Mouse (Mus musculus): Measurements from ENCODE around the gene Wwtr1.

GRCm38 (mm10) chr3:57527154-57527553 lies 48.6 kb downstream of the Wwtr1 start:
- TF ChIP-seq CTCF (IDR thresholded peaks at IDR 0.05; ENCODE audit: low read depth, low read length) (no peak), POLR2A (IDR thresholded peaks at IDR 0.05; ENCODE audit: borderline replicate concordance, low read depth, low read length) (no peak)
